Mouse (Mus musculus): ENCODE data around the gene Zfpm1.

Zfpm1 gene

DNA sequence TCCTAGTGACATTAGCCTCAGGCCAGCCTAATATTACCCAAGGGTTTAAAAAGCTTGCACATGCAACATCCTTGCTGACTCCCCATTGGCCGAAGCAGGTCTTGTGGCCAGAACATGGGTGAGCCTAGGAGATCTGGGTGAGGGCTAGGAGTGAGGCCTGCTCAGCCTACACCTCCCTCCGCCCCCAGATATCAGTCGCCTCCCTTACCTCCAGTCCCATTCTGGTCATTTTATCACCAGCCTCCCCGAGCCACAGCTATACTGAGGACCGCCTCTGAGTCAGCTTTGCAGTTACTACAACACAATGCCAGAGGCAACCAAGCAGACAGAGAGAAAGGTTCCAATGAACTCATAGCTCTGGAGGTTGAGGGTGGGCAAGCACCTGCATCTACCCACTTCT lies 5.6 kb upstream of the Zfpm1 start:
- DNase-seq (ENCODE audit: low spot score) = no peak

- peak; percentile 65 for DNase-seq (ENCODE audit: low spot score)
Measured at GRCm38 (mm10) chr8:122277204-122277995, 4.5 kb upstream of the Zfpm1 start.

DNA sequence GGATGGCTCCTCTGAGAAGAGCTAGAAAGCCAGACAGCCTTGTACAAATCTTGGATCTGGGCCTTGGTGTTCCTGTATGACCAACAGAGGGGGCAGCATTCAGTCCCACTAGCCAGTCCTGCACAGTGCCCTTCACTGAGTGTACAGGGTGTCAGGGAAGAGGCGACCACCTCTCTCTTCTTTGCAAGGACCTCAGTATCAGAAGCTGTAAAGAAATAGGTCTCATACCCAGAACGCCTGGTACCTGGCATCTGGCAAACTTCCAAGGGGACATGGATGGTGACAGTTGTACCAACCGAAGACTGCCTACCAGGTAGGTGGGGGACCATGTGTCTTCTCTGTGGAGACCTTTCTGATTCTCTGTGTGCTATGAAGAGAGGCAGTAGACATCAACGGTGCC lies 1.8 kb upstream of the Zfpm1 start:
- DNase-seq (ENCODE audit: low spot score) = no peak

DNA sequence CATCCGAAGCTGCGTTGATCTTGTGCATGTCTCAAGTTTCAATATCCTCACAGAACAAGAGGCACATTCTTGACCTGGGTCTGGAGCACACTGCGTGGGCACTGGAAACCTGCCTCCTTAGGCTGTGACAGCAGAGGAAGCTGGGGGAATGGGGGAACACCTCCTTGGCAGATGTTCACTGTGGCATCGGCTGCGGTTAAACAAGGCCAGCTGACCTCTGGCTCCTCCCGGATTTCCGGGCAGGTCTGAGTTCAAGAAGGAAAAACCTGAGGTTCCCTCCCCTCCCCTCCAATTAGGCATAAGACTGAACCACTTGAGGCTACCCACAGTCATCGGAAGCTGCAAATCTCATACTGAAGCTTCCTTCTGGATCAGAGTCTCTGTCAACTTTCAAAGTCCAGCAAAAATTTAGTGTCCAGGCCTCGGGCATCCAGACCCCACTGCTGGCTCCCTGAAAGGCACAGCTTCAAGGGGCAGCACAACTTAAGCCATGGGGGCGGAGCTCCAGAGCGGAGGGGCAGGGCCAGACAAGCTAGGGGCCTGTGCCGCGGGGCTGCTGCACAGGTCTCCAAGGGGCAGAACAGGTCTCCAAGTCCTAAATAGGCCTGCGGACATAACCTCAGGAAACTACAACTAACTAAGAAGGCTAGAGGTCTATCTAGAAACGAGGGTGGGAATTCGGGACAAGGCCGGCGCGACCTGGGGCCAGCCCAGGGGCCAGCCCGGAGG lies 1.2 kb upstream of the Zfpm1 start:
- DNase-seq (ENCODE audit: low spot score) = peak; percentile 84

DNA sequence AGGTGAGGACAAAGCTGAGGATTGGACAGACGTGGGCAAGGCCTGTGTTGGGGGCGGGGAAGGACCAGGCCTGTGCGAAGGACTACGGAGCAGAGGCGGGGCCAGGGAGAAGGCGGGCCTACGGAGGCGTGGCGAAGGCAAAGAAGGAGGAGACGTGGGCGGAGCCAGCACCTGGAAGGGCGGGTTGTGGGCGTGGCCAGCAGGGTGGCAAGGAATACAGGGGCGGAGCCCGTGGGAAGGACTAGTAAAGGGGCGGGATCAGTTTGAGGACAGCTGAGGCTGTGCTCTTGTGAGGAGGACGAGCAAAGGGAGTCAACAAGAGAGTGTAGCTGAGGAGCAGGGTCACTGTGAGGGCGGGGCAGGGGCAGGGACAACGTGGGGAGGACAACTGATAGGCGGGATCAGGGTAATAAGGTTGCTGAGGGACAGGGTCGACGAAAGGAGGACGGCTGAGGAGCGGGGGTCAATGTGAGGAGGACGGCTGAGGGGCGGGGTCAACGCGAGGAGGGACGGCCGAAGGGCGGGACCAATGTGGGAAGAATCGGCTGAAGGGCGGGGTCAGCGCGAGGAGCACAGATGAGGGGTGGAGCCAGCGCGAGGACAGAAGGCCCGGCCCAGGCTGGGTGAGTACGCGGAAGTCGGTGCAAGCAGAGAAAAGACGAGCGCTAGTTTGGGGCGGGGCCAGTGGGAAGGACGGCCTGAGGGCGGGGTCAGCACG lies 465 bp upstream of the Zfpm1 start:
- DNase-seq (ENCODE audit: low spot score) = peak; percentile 99

GRCm38 (mm10) chr8:122282501-122283355 lies 787 bp downstream of the Zfpm1 start:
- peak; percentile 39 for DNase-seq (ENCODE audit: low spot score)

GRCm38 (mm10) chr8:122283356-122284202 lies 1.6 kb downstream of the Zfpm1 start:
- peak; percentile 61 for DNase-seq (ENCODE audit: low spot score)

GRCm38 (mm10) chr8:122284203-122284658 lies 2.3 kb downstream of the Zfpm1 start:
- peak; percentile 83 for DNase-seq (ENCODE audit: low spot score)

DNA sequence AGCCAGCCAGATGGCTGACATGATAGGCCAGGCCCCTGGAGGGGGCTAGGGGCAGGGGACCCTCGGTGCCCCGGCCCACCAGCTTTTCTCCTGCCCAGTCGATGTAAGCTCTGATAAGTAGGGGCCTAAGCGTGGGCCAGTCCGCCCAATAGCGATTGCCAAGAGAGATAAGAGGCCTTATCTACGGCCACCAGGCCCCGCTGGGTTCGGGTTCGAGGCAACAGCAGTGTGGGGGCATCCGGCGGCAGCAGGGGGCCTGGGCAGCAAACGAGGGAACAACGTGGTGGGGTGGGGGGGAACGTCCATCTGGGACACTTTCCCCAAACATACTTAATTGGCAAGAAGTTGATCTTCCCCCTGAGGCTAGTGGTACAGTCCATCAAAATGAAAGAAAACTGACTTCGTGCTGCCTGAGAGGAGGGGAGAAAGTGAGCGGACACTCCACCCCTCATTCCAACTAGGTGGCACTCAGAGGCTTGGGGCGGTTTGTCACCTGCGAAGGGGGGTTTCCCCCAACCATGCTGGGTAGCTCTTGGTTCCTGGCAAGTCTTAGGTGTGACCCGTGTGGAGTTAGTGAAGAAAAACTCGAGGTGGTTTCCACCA lies 2.8 kb downstream of the Zfpm1 start:
- DNase-seq (ENCODE audit: low spot score) = peak; percentile 60

GRCm38 (mm10) chr8:122285727-122286126 lies 3.8 kb downstream of the Zfpm1 start:
- no peak for DNase-seq (ENCODE audit: low spot score)

GRCm38 (mm10) chr8:122286899-122287298 lies 5.0 kb downstream of the Zfpm1 start:
- no peak for DNase-seq (ENCODE audit: low spot score)

GRCm38 (mm10) chr8:122287742-122288141 lies 5.8 kb downstream of the Zfpm1 start:
- no peak for DNase-seq (ENCODE audit: low spot score)

- DNase-seq (ENCODE audit: low spot score) = no peak
Measured at GRCm38 (mm10) chr8:122288344-122288743, 6.4 kb downstream of the Zfpm1 start.

DNA sequence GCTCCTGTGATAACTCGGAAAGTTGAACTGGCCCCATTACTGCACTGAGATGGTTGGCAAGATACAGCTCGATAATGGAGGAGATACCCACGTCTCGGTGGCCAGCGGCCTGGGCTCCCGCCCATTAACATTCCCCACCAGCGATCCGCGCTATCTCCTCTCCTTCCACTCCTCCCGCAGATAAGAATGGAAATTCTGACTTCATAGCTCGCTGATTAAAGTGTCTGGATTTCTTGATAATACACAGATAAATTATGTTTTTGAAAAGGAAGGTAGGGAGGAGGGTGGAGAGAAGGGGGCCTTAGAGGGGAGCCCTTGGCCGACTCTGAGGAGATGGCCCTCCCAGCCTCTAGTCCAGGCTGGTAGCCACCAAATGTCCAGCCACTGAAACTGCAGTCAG lies 9.1 kb downstream of the Zfpm1 start:
- no peak for DNase-seq (ENCODE audit: low spot score)

- no peak for DNase-seq (ENCODE audit: low spot score)
Measured at GRCm38 (mm10) chr8:122291549-122291948, 9.6 kb downstream of the Zfpm1 start.

DNA sequence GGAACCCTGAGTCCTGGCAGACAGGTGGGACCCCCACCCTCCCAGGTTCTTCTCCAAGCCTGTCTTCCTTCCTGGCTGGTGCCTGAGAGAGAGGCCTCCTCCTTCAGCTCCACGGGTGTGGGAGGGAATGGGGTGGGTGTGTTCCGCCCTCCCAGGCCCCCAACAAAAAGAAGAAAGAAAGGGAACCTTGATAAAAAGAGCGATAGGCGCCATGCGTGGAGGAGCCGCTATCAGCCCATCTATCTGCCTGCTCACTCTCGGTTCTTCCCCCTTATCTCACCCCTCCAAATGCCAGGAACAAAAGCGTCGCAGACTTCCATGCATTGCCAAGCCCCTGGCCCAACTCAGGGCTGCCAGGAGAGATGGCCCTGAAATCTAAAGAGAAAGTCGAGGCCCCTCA lies 11.5 kb downstream of the Zfpm1 start:
- no peak for DNase-seq (ENCODE audit: low spot score)

GRCm38 (mm10) chr8:122294273-122294683 lies 12.3 kb downstream of the Zfpm1 start:
- peak; percentile 84 for DNase-seq (ENCODE audit: low spot score)

- DNase-seq (ENCODE audit: low spot score) = no peak
Measured at GRCm38 (mm10) chr8:122295389-122295788, 13.4 kb downstream of the Zfpm1 start.

DNA sequence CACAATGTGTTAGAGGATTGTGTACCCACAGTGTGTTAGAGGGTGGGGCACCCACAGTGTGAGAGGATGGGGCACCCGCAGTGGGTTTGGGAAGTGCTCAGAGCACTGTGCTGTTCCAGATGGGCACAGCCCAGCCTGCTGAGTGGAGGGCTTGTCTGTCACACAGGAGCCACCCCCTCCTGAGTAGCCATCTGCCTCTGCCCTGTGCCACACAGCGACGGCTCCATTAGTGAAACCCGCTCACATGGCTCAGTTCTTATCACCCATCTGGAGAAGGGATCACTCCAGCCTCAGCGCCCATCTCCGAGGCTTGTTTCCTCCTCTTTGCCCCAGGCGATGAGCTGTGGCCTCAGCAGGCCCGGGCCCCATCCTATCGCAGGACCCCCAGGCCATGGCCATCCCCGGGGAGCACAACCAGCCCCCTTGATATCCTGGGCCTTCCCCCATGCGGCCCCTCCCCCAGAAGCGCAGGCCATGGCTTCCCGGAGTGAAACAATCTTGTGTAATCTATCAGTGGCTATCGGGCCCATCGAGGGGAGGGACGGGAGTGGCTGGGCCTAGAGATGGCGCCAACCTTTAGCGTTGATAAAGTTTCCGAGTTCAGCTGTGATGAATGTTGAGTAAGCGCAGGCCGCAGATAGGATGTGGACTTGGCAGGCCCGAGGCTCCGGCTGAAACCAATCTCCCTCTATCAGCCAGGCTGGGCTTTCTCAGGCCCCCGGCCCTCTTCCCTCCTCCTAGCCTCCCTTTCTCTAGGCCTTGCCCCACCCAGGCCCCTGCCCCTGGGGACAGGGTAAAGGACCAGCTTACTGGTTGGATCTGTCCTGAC lies 14.4 kb downstream of the Zfpm1 start:
- peak; percentile 53 for DNase-seq (ENCODE audit: low spot score)

All from embryo, embryonic 10 days (tissue).